Mouse (Mus musculus) small intestine, adult 2 months (tissue): ENCODE measurements around the gene Rtl8c. TPM values are rescaled to one million over a fixed set of nuclear protein-coding genes. Genes with fewer than 3 reads are reported as not detected.
"Not testable (repeated sequence)": the region's sequence is repeated elsewhere in the genome, so short reads cannot be mapped to it uniquely, and the experiment has no call there.

Experiments used
- H3K27ac ChIP-seq: fragments of 200-500 bp; 2 replicates; pipeline ENCODE4 v1.5.1; 2012; ENCODE audit warnings: low read depth, low read length, control low read depth, inconsistent platforms; ENCODE audit not compliant: insufficient read depth
- H3K27me3 ChIP-seq: fragments of 200-500 bp; 2 replicates; pipeline ENCODE4 v1.6.1; 2012; ENCODE audit warnings: mild to moderate bottlenecking, moderate library complexity, low read length, inconsistent platforms; ENCODE audit not compliant: control insufficient read depth, insufficient read depth
- H3K36me3 ChIP-seq: fragments of 200-500 bp; 2 replicates; pipeline ENCODE4 v1.6.1; 2012; ENCODE audit warnings: mild to moderate bottlenecking, low read length, control low read depth, inconsistent platforms; ENCODE audit not compliant: control insufficient read depth, insufficient read depth
- H3K4me1 ChIP-seq: fragments of 200-500 bp; 2 replicates; pipeline ENCODE4 v1.6.1; 2012; ENCODE audit warnings: low read length, inconsistent platforms, mixed read lengths; ENCODE audit not compliant: control insufficient read depth, insufficient read depth, insufficient read length
- H3K4me3 ChIP-seq: fragments of 200-500 bp; 2 replicates; pipeline ENCODE4 v1.5.1; 2012; ENCODE audit warnings: low read depth, mild to moderate bottlenecking, control low read depth, inconsistent platforms, low read length, moderate library complexity
- CTCF ChIP-seq: fragments of 200-500 bp; IDR thresholded peaks from 2 replicates; pipeline ENCODE4 v1.5.1; 2012; ENCODE audit warnings: low read depth, mild to moderate bottlenecking, control low read depth, inconsistent platforms, low read length, moderate library complexity, mixed read lengths; ENCODE audit not compliant: insufficient replicate concordance, insufficient read length; ENCODE audit errors: extremely low read depth
- POLR2A ChIP-seq: fragments of 200-500 bp; IDR thresholded peaks from 2 replicates; pipeline ENCODE4 v1.6.1; 2012; ENCODE audit warnings: low read depth, mild to moderate bottlenecking, control low read depth, inconsistent platforms, low read length, moderate library complexity
- WGBS: fragments of 180-500 bp; shearing (Covaris S2); methylation state at CpG from one replicate; pipeline ENCODE4 v1.1.7; 2018; 5-methylcytosine and 5-hydroxymethylcytosine counted together
- polyA plus RNA-seq: library from polyadenylated mRNA; depleted of rRNA; stranded (reverse); fragments of >200 nt; gene quantifications from 2 replicates; pipeline ENCODE4 v1.2.3, GENCODE M21; 2012; rRNA removed

The Rtl8c gene
- polyA plus RNA-seq, 1 experiment: 4.2 TPM

GRCm38 (mm10) chrX:53610571-53610970 is 2.7 kb downstream of the Rtl8c start:
- no peaks in the 10 kb centered on the region for H3K36me3 ChIP-seq
- TF ChIP-seq POLR2A (no peak), CTCF (no peak)
- H3K27ac ChIP-seq: no peak overlapping the region
- H3K4me1 ChIP-seq: no peaks in the 10 kb centered on the region
- under 1% methylated on average over 3 of the region's 3 CpGs for WGBS
- no peaks in the 10 kb centered on the region for H3K27me3 ChIP-seq
- no peak overlapping the region for H3K4me3 ChIP-seq

- not testable (repeated sequence) for H3K4me3 ChIP-seq, H3K27ac ChIP-seq, H3K27me3 ChIP-seq, H3K36me3 ChIP-seq, H3K4me1 ChIP-seq
Measured at GRCm38 (mm10) chrX:53611395-53611794, 3.6 kb downstream of the Rtl8c start.

GRCm38 (mm10) chrX:53638107-53638506 is 30.3 kb downstream of the Rtl8c start:
- WGBS: 51% methylated on average over 3 of the region's 3 CpGs
- H3K36me3 ChIP-seq, H3K4me1 ChIP-seq, H3K27me3 ChIP-seq, H3K4me3 ChIP-seq, H3K27ac ChIP-seq: not testable (repeated sequence)

- not testable (repeated sequence) for H3K36me3 ChIP-seq, H3K27me3 ChIP-seq, H3K4me1 ChIP-seq, H3K4me3 ChIP-seq, H3K27ac ChIP-seq
- 65% methylated on average over 4 of the region's 4 CpGs for WGBS
Measured at GRCm38 (mm10) chrX:53642604-53642979, 34.8 kb downstream of the Rtl8c start.

- WGBS: 22% methylated on average over 11 of the region's 50 CpGs
- not testable (repeated sequence) for H3K4me1 ChIP-seq, H3K27me3 ChIP-seq, H3K36me3 ChIP-seq, H3K27ac ChIP-seq
- H3K4me3 ChIP-seq: peak within 1 kb of the TSS; percentile 50
Measured at GRCm38 (mm10) chrX:53642980-53643961, 35.4 kb downstream of the Rtl8c start, which contains the start of gene Rtl8a. TSS of gene Rtl8a (minus strand) at chrX:53643682.

GRCm38 (mm10) chrX:53645885-53646284 is 38.1 kb downstream of the Rtl8c start:
- no peak overlapping the region for H3K4me3 ChIP-seq
- H3K4me1 ChIP-seq: no peaks in the 10 kb centered on the region
- H3K36me3 ChIP-seq: no peaks in the 10 kb centered on the region
- TF ChIP-seq CTCF (no peak), POLR2A (no peak)
- no peaks in the 10 kb centered on the region for H3K27me3 ChIP-seq
- 63% methylated on average over 6 of the region's 6 CpGs for WGBS
- H3K27ac ChIP-seq: no peak overlapping the region

- WGBS: 41% methylated on average over 4 of the region's 4 CpGs
Measured at GRCm38 (mm10) chrX:53652917-53653316, 45.1 kb downstream of the Rtl8c start.

More at GRCm38 (mm10) chrX:53652917-53653316, 45.1 kb downstream of the Rtl8c start:
- H3K27me3 ChIP-seq, H3K4me1 ChIP-seq, H3K27ac ChIP-seq, H3K36me3 ChIP-seq, H3K4me3 ChIP-seq: not testable (repeated sequence)

Other genes starting within 250 kb of the Rtl8c start
- 0.18 and 0.49 TPM in 2 replicates for gene Mospd1, start 237.5 kb upstream of the Rtl8c start, polyA plus RNA-seq
- gene Etd, start 173.1 kb upstream of the Rtl8c start, polyA plus RNA-seq: not detected in 2 replicates
- not detected in 2 replicates for gene Gm14597, start 947 bp downstream of the Rtl8c start, polyA plus RNA-seq
- 33.9 and 49.8 TPM in 2 replicates for gene Rtl8a, start 35.6 kb downstream of the Rtl8c start, polyA plus RNA-seq
- 23.9 and 33.9 TPM in 2 replicates for gene Rtl8b, start 62.4 kb downstream of the Rtl8c start, polyA plus RNA-seq
- gene 4930502E18Rik, start 116.8 kb downstream of the Rtl8c start, polyA plus RNA-seq: not detected in 2 replicates
- not detected in 2 replicates for gene 1700013H16Rik, start 149.8 kb downstream of the Rtl8c start, polyA plus RNA-seq
- 0.08 TPM in 1 of 2 replicates, not detected in the other for gene Zfp36l3, start 168.4 kb downstream of the Rtl8c start, polyA plus RNA-seq
- 0.05 TPM in 1 of 2 replicates, not detected in the other for gene Xlr, start 189.7 kb downstream of the Rtl8c start, polyA plus RNA-seq